Mouse (Mus musculus): ENCODE measurements around the gene Txk. TPM values are rescaled to one million over a fixed set of nuclear protein-coding genes. Genes with fewer than 3 reads are reported as not detected.

Txk gene
- polyA plus RNA-seq (2015; fragmentation: Nextera tagmentation; extraction: Ambion mirVana) = 0.39 and 0.44 TPM in 2 replicates

- H3K27ac ChIP-seq (ENCODE audit: low read depth, low read length) = no peak within 1 kb of the TSS
- no peak for TF ChIP-seq CTCF (IDR thresholded peaks at IDR 0.05; ENCODE audit: low read depth)
- 82% methylated on average over 5 of the region's 5 CpGs for WGBS
- no peaks in the 10 kb centered on the region for H3K4me1 ChIP-seq (replicated peaks; ENCODE audit: control insufficient read depth, insufficient read depth, low read length)
- H3K4me2 ChIP-seq (replicated peaks; ENCODE audit: low read depth) = no peak within 1 kb of the TSS
- ATAC-seq = no peak
- H3K9ac ChIP-seq (ENCODE audit: low read depth, low read length) = no peak within 1 kb of the TSS
- no peak within 1 kb of the TSS for H3K4me3 ChIP-seq (ENCODE audit: low read depth, low read length)
- H3K9me3 ChIP-seq (ENCODE audit: control insufficient read depth) = no peaks in the 10 kb centered on the region
- H3K36me3 ChIP-seq (ENCODE audit: control insufficient read depth, insufficient read depth) = peaks cover 4% of the 10 kb centered on the region; the same call in 1 of the 2 replicates
- H3K27me3 ChIP-seq (replicated peaks; ENCODE audit: control insufficient read depth, insufficient read depth, low read length) = no peaks in the 10 kb centered on the region
Measured at GRCm38 (mm10) chr5:72752585-72752984, at the start of gene Txk. Txk (minus strand) TSS chr5:72752777.

DNA sequence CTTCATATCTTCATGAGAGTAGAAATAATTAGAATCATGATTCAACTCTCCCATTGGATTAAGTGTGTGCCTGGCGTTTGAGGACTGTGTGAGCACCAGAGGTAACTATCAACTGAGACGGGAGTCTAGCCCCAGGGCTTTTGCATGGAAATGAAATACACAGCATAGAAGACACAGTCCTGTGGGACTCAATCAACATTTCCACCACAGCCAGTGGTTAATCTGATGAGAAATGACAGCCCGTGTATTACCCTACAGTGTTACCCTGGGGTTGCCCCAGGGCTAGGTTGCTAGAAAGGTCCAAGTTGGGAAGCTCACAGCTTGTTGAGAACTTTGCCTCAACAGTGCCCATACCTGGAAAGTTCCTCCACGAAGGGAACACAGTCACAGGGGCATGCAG, 46.0 kb upstream of the Txk start:
- no peak overlapping the region for H3K27ac ChIP-seq (ENCODE audit: low read depth, low read length)
- no peak overlapping the region for H3K4me2 ChIP-seq (replicated peaks; ENCODE audit: low read depth)
- H3K36me3 ChIP-seq (ENCODE audit: control insufficient read depth, insufficient read depth) = no peaks in the 10 kb centered on the region; the same call in 1 of the 2 replicates
- no peaks in the 10 kb centered on the region for H3K27me3 ChIP-seq (replicated peaks; ENCODE audit: control insufficient read depth, insufficient read depth, low read length)
- H3K9me3 ChIP-seq (ENCODE audit: control insufficient read depth) = no peaks in the 10 kb centered on the region
- TF ChIP-seq CTCF (IDR thresholded peaks at IDR 0.05; ENCODE audit: low read depth) = no peak
- WGBS = 86% methylated on average over 4 of the region's 4 CpGs
- no peak for ATAC-seq
- H3K4me3 ChIP-seq (ENCODE audit: low read depth, low read length) = no peak overlapping the region
- no peaks in the 10 kb centered on the region for H3K4me1 ChIP-seq (replicated peaks; ENCODE audit: control insufficient read depth, insufficient read depth, low read length)
- no peak overlapping the region for H3K9ac ChIP-seq (ENCODE audit: low read depth, low read length)

DNA sequence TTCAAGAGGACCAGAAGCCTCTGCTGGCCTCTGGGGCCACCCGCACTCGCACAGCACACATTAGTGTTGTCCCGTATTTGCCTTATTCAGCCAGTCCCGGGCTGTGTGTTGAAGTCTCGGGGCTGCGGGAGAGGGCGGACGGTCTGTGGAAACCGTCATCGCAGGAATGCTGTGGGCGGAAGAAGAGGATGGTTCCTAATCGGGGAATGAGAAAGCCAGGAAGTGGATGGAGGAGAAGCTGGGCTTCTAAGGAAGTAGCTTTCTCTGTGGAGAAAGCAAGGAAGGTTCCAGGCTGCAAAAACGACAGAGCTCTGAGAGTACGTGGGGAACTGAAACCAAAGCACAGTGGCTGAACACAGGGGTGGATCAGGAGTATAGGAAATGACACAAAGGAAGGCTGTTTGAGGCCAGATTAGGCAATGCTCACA, 43.6 kb upstream of the Txk start:
- no peak for ATAC-seq
- H3K9ac ChIP-seq (ENCODE audit: low read depth, low read length) = peak overlapping the region; percentile 27; the same call in 1 of the 2 replicates
- TF ChIP-seq CTCF (IDR thresholded peaks at IDR 0.05; ENCODE audit: low read depth) = no peak

DNA sequence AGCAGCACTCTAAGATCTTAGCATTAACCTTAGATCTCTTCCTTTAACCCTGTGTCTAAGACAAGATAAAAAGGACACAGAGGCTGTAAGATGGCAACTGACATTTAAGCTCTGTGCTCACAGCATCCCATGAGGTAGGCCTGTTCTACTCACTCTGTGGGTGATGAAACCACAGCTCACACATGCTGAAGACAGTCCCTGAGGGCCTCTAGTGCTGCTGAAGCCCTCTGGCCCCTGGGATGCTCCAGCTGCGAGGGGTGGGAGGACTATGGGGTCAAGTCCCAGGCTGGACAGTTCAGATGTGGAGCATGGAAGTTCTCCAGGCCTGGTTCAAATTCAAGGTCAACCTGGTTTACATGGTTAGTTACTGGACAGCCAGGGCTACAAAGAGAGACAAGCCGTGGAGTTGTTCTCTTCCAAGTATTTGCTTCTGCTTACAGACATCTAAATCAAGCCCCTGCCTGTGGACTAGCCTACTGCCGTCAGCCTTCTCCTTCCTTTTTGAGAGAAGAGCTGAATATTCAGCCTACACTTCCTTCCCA, 40.8 kb upstream of the Txk start:
- Histone ChIP-seq H3K36me3 (ENCODE audit: control insufficient read depth, insufficient read depth) (no peaks in the 10 kb centered on the region), H3K4me2 (replicated peaks; ENCODE audit: low read depth) (no peak overlapping the region), H3K9ac (ENCODE audit: low read depth, low read length) (no peak overlapping the region), H3K4me3 (ENCODE audit: low read depth, low read length) (no peak overlapping the region), H3K9me3 (ENCODE audit: control insufficient read depth) (no peaks in the 10 kb centered on the region), H3K27me3 (replicated peaks; ENCODE audit: control insufficient read depth, insufficient read depth, low read length) (no peaks in the 10 kb centered on the region), H3K27ac (ENCODE audit: low read depth, low read length) (no peak overlapping the region), H3K4me1 (replicated peaks; ENCODE audit: control insufficient read depth, insufficient read depth, low read length) (peaks cover 4% of the 10 kb centered on the region; the same call in 1 of the 2 replicates)
- WGBS = 88% methylated on average over 3 of the region's 3 CpGs
- no peak for ATAC-seq
- no peak for TF ChIP-seq CTCF (IDR thresholded peaks at IDR 0.05; ENCODE audit: low read depth)

More for the DNA sequence above, 43.6 kb upstream of the Txk start:
- 0 out of 2 replicates have a peak overlapping the region, but pooled peaks have one; percentile 9 for H3K4me3 ChIP-seq (ENCODE audit: low read depth, low read length)
- no peaks in the 10 kb centered on the region for H3K4me1 ChIP-seq (replicated peaks; ENCODE audit: control insufficient read depth, insufficient read depth, low read length)
- H3K4me2 ChIP-seq (replicated peaks; ENCODE audit: low read depth) = peak overlapping the region; percentile 40
- H3K27ac ChIP-seq (ENCODE audit: low read depth, low read length) = no peak overlapping the region
- H3K27me3 ChIP-seq (replicated peaks; ENCODE audit: control insufficient read depth, insufficient read depth, low read length) = no peaks in the 10 kb centered on the region
- no peaks in the 10 kb centered on the region for H3K9me3 ChIP-seq (ENCODE audit: control insufficient read depth)
- no peaks in the 10 kb centered on the region; the same call in 1 of the 2 replicates for H3K36me3 ChIP-seq (ENCODE audit: control insufficient read depth, insufficient read depth)
- 39% methylated on average over 14 of the region's 14 CpGs for WGBS

- no peak overlapping the region for H3K4me2 ChIP-seq (replicated peaks; ENCODE audit: low read depth)
- H3K4me3 ChIP-seq (ENCODE audit: low read depth, low read length) = no peak overlapping the region
- ATAC-seq = peak; percentile 57; the same call in 1 of the 2 replicates
- H3K9ac ChIP-seq (ENCODE audit: low read depth, low read length) = no peak overlapping the region
- H3K27ac ChIP-seq (ENCODE audit: low read depth, low read length) = no peak overlapping the region
- peaks cover 4% of the 10 kb centered on the region; the same call in 1 of the 2 replicates for H3K4me1 ChIP-seq (replicated peaks; ENCODE audit: control insufficient read depth, insufficient read depth, low read length)
- no peak for TF ChIP-seq CTCF (IDR thresholded peaks at IDR 0.05; ENCODE audit: low read depth)
- no peaks in the 10 kb centered on the region for H3K9me3 ChIP-seq (ENCODE audit: control insufficient read depth)
- H3K27me3 ChIP-seq (replicated peaks; ENCODE audit: control insufficient read depth, insufficient read depth, low read length) = no peaks in the 10 kb centered on the region
- no peaks in the 10 kb centered on the region for H3K36me3 ChIP-seq (ENCODE audit: control insufficient read depth, insufficient read depth)
- WGBS = 3% methylated on average over 6 of the region's 6 CpGs
Measured at GRCm38 (mm10) chr5:72791789-72792188, 39.2 kb upstream of the Txk start.

DNA sequence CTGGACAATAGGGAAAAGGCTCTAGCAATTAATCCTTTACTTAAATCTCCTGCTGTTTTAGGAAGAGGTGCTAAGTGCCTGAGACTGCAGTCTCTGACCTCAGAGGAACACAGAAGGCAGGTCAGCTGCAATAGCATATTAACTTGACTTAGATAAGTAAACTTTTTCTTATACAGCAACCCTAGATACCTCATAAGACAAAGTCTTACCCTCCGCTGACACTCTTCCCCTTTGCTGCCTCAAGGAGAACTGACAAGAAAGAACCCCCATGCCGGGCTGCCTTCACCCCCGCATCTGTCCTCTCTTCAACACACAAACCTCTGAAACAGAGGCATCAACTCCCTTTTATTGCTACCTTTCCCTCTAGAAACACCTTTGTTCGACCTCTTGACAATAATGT, 38.8 kb upstream of the Txk start:
- 29% methylated on average over 4 of the region's 4 CpGs for whole genome bisulfite sequencing
- H3K4me2 ChIP-seq (replicated peaks; ENCODE audit: low read depth) = no peak overlapping the region
- H3K27ac ChIP-seq (ENCODE audit: low read depth, low read length) = no peak overlapping the region
- no peak overlapping the region for H3K4me3 ChIP-seq (ENCODE audit: low read depth, low read length)
- H3K9ac ChIP-seq (ENCODE audit: low read depth, low read length) = no peak overlapping the region
- no peaks in the 10 kb centered on the region for H3K36me3 ChIP-seq (ENCODE audit: control insufficient read depth, insufficient read depth)
- H3K4me1 ChIP-seq (replicated peaks; ENCODE audit: control insufficient read depth, insufficient read depth, low read length) = peaks cover 4% of the 10 kb centered on the region; the same call in 1 of the 2 replicates
- no peak for ATAC-seq
- H3K9me3 ChIP-seq (ENCODE audit: control insufficient read depth) = no peaks in the 10 kb centered on the region
- no peak for TF ChIP-seq CTCF (IDR thresholded peaks at IDR 0.05; ENCODE audit: low read depth)
- no peaks in the 10 kb centered on the region for H3K27me3 ChIP-seq (replicated peaks; ENCODE audit: control insufficient read depth, insufficient read depth, low read length)

Data from intestine, postnatal 0 days (tissue).